Mouse (Mus musculus): Measurements from ENCODE around the gene Khdc1a.
A peak's percentile ranks its signal among the peaks of the same experiment; 100 is the strongest.
"Not testable (repeated sequence)": the region's sequence is repeated elsewhere in the genome, so short reads cannot be mapped to it uniquely, and the experiment has no call there.

Khdc1a gene

DNA sequence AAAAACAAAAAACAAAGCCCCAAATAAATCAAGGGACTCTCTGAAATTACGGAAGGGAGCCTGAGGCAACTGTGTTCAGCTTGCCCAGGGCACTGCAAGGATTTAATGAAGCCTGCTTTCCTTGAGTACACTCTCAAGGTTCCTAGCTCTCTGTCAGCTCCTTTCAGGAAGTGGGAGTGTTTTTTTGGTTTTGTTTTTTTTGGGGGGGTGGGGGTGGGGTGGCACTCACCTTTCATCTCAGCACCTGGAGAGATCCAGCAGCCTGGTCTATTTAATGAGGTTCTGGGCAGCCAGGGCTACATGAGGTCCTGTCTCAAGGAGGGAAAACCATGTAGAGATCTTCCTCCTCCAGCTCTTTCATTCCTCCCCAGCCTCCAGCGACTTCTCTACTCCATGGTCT is at the start of gene Khdc1a:
Khdc1a (plus strand) TSS at position 301 of the 400 bp plus-strand sequence.
- DNase-seq (ENCODE audit: low spot score in 2 of 2), result no peak

GRCm38 (mm10) chr1:21299826-21300225 is 49.6 kb upstream of the Khdc1a start:
- no peak for DNase-seq (ENCODE audit: low spot score in 2 of 2)

DNA sequence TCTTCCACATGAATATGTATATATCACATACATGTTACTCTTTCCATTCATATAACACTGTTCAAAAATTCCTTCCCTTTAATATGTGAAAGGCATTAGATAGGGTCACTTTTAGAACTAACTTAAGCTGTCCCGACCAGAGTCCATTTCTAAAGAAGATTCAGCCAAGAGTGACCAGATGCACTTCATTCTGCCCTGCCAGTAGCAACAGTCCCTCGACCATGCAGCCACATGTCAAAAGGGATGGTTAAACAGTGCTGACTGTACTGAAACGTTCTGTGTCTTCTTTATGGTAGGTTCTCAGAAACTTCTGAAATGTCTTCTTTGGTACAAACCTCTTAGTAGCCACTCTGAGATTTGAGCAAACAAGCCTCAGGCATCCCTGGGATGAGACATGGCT is 47.8 kb upstream of the Khdc1a start:
- DNase-seq (ENCODE audit: low spot score in 2 of 2), result no peak

- no peak for DNase-seq (ENCODE audit: low spot score in 2 of 2)
Measured at GRCm38 (mm10) chr1:21304174-21304573, 45.3 kb upstream of the Khdc1a start.

DNA sequence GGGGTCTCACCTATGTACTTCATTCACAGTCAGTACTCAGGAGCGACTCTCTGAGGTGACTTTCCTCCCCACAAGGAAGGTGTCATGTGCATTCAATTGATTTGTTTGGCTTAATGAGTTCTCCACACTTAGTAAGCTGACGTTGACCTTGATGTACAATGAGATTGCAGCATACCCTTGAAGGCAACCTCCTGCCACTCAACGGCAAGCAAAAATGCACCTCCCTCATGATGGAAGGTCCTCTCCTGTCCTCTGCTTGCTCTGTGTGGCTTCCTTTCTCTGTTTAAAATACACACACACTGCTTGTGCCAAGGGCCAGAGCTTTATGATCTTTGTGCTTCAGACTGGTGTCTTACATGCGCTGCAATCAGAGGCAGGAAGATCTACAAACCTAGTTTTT is 44.8 kb upstream of the Khdc1a start:
- DNase-seq (ENCODE audit: low spot score in 2 of 2), result no peak

GRCm38 (mm10) chr1:21305443-21305842 is 44.0 kb upstream of the Khdc1a start:
- peak; percentile 22 to 48 for DNase-seq (ENCODE audit: low spot score in 2 of 2)

DNA sequence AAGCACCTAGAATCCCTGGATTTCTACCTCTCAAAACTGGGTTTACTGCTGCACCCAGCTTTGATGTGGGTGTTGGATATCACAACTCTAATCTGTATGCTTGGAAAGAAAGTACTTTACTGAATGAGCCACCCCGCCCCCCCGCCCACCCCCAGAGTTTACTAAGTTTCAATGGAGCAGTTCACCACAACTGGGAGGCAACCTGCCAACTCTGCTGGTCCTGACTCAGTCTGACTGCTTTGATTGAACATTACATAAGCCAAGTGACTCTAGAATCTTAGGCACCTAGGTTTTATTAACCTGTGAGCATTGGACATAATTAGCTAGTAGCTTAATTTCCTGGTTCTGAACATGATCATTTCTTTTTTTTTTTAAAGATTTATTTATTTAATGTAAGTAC is 35.1 kb upstream of the Khdc1a start:
- no peak for DNase-seq (ENCODE audit: low spot score in 2 of 2)

DNA sequence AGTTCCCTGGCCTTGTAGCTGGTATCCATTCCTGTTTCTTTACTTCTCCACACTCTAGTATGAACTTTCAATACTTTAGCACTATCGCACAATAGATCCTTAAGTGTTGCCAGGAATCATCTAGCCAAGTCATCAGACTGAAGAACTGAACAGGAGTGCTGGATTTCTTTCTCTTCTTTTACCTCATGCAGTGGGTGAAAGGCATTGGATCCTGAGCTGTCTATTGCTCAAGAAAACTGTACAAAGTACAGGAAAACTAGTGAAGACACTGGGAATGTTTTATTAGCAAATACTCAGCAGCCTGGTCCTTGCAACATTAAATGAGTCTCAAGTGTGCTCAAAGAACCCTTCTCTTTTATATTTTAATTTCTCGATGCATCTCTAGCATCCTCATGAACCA is 33.7 kb upstream of the Khdc1a start:
- no peak for DNase-seq (ENCODE audit: low spot score in 2 of 2)

- no peak for DNase-seq (ENCODE audit: low spot score in 2 of 2)
Measured at GRCm38 (mm10) chr1:21316305-21316704, 33.1 kb upstream of the Khdc1a start.

- no peak for DNase-seq (ENCODE audit: low spot score in 2 of 2)
Measured at GRCm38 (mm10) chr1:21318202-21318601, 31.2 kb upstream of the Khdc1a start.

DNA sequence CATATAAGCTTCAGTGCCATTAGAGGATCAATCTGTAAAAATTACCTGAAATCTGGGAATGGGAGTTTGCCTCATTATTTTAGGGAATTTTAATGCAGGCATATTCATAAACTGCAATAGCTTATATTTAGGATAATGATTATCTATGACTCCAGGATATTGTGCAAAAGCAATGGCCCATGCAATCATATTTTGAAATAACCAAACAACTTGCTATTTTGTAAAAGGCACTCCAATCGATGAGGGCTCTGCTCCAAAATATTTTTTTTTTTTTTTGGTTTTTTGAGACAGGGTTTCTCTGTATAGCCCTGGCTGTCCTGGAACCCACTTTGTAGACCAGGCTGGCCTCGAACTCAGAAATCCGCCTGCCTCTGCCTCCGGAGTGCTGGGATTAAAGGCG is 29.2 kb upstream of the Khdc1a start:
- not testable (repeated sequence) for DNase-seq (ENCODE audit: low spot score in 2 of 2)

DNA sequence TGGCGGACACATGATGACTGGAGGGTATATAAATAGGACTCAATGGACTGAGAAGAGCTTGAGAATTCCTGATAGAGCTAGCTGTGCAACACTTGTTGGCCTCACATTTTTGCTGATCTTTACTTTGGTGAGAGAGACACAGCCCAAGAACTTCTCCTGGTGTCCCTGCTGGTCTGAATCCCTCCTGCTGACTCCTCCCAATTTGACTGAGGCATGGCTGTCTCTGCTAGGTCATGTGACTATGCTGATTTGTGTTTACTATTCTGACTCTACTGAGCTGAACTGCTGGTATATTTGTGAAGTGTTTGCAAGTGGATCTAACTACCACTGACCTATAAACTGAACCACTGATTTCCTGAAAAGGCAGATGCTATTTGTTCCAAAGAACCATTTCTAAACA is 27.8 kb upstream of the Khdc1a start:
- DNase-seq (ENCODE audit: low spot score in 2 of 2), result no peak

GRCm38 (mm10) chr1:21323996-21324574 is 25.4 kb upstream of the Khdc1a start:
- no peak for DNase-seq (ENCODE audit: low spot score in 2 of 2)

DNA sequence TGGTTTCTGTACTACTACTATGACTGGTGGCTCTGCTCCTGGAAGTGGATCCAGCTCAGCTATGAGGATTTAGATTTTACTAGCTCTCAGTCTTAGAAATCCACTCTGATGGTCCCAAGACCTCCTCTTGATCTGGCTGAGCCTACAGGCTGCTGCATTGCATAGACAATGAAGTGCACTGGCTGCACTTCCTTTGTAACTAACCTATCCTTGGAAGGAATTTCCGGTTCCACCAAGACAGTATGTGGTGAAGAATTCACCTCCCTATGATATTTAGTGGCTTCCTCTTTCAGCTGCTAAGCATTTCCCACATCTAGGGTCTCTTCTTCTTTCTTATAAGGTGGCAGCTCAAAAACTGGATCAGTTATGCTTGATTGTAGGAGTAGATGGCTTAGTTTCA is 24.8 kb upstream of the Khdc1a start:
- DNase-seq (ENCODE audit: low spot score in 2 of 2), result no peak

- DNase-seq (ENCODE audit: low spot score in 2 of 2), result no peak
Measured at GRCm38 (mm10) chr1:21326733-21327132, 22.7 kb upstream of the Khdc1a start.

- not testable (repeated sequence) for DNase-seq (ENCODE audit: low spot score in 2 of 2)
Measured at GRCm38 (mm10) chr1:21331161-21331560, 18.3 kb upstream of the Khdc1a start.

DNA sequence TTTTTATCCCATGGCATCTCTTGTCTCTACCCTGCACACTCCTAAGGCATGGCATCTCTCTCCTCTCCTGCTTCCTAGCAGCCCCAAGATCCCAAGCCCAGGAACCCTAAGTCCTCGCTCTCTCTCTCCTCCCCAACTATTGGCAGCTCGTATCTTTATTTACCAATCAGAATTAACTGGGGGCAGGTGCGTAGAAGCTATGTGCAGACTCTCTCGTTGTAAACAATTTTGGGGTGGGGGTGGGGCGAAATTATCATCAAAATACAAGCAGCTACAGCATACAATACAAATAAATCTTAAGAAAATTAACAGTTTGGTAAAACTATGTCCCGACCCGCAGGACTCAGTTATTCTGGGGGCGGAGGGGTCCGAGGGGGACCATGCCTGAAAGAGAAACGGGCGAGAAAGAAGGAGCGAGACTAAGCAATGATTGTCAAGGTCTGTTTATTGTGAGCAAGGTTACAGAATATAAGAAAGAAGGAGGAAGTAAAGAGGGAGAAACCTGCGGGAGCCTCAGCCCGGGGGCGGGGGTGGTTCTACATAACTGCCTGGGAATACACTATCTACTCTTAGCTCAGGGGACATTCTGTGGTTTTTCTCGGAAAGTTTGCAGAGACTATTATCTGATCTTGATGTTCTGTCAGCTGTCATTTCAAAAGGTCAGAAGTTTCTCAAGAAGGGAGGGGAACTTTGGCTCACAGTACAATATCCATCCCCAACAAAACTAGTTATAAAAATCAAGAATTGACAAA is 16.0 kb upstream of the Khdc1a start:
- peak in 1 of 2 experiments; percentile 1 for DNase-seq (ENCODE audit: low spot score in 2 of 2)

DNA sequence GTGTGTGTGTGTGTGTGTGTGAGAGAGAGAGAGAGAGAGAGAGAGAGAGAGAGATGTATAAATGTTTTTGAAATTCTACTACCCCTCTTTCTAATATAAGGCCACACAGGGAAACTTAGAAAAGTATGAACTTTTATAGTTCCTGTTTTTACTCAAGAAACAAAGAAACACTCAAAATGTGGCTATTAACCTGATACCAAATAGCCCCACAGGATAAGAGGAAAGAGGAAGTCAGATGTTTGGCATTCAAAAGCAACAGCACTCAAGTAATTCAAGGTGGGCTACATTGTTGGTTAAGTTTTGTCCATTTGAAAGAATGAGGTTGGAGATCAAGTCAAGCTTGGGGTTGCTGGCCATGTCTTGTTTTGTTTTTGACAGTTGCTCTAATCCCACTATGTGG is 13.6 kb upstream of the Khdc1a start:
- DNase-seq (ENCODE audit: low spot score in 2 of 2), result no peak

DNA sequence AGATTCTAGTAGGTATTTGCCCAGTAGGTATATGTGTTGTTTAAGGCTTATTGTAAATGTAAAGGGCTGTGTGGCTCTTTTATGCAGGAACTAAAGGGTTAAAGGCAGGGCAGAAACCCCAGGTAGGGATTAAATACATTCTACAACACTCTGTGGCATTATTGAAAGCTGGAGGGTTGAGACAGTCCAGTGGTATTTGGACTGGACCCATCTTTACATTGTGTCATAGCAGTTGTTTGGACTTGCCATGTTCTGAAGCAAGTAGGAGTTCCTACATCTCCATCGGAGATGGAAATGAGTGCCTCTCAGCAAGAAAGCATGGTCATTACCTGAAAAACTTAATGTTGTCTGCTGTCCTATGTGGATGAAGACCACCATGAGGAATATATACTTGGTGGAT is 8.7 kb upstream of the Khdc1a start:
- DNase-seq (ENCODE audit: low spot score in 2 of 2), result no peak

DNA sequence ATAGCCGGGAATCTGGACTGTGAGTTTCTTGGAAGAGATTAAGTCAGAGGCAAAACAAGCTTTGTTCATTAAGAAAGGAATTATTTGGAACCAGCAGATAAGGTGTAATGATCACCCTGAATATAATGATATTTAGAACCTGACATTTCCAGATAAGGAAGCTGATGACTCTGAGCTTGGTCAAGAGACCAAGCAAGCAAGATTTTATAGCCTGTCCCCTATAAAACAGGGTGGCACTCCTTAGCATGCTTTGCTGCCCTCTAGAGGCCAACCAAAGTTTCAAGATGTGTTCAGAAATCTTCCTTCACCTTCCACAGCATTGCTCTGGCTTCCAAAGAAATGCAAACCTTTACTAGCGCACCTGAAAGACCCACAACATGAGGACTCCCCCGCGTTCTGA is 5.2 kb upstream of the Khdc1a start:
- peak in 1 of 2 experiments; percentile 28 for DNase-seq (ENCODE audit: low spot score in 2 of 2)

DNA sequence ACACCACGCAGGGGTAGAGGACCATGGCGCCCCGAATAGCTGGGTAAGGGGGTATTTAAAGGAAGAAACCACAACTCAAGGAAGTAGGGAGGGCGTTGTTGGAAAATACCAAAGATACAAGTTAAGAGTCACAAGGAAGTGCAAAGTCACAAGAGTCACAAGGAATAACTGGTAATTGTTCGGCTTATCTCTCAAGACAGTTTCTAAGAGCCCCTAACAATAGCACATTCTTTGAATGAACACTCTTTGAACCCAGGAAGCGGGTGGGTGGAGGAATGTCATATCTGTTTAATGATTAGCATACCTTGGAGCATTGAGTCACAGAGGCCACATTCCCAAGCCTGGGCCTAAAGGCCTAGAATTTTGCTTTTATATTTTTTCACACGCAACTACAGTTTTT is 4.7 kb upstream of the Khdc1a start:
- DNase-seq (ENCODE audit: low spot score in 2 of 2), result not testable (repeated sequence)

- not testable (repeated sequence) for DNase-seq (ENCODE audit: low spot score in 2 of 2)
Measured at GRCm38 (mm10) chr1:21368031-21368430, 18.6 kb downstream of the Khdc1a start, which contains the start of gene Khdc1c. Gene Khdc1c, plus strand, starts transcription at chr1:21368331.

- no peak for DNase-seq (ENCODE audit: low spot score in 2 of 2)
Measured at GRCm38 (mm10) chr1:21383256-21383655, 33.8 kb downstream of the Khdc1a start, which contains the start of gene Khdc1b. Gene Khdc1b, plus strand, starts transcription at chr1:21383556.

Data from heart, adult 9 months (tissue).